Comparison of ENCODE assay signal across 29 mouse cellular contexts in genomic region chr9:69964370-69964769, GRCm38 (mm10). TPM values are rescaled to one million over a fixed set of nuclear protein-coding genes. Genes with fewer than 3 reads are reported as not detected.
A peak's percentile ranks its signal among the peaks of the same experiment; 100 is the strongest.
DNase-seq lines count a peak whose midpoint lies in the region; ATAC-seq and TF ChIP-seq lines count a peak whose summit lies in the region.
"Had no signal": no experiment of that assay in that cellular context is flagged by ENCODE, and none has a peak within 500 bp of the region (broad histone marks: within the 10 kb centered on the region; RNA-seq: fewer than 3 reads in every experiment).

No protein-coding gene starts in this region.

- no peaks in the 10 kb centered on the region for H3K36me3 ChIP-seq in heart, embryonic 14.5 days (ENCODE audit: control insufficient read depth, insufficient read depth, low read length)
- H3K36me3 ChIP-seq in heart, embryonic 11.5 days (ENCODE audit: control insufficient read depth, insufficient read depth, low read length) = no peaks in the 10 kb centered on the region
- no peaks in the 10 kb centered on the region for H3K36me3 ChIP-seq in heart, postnatal 0 days (replicated peaks; ENCODE audit: control insufficient read depth, insufficient read depth, low read length)
- H3K36me3 ChIP-seq: hindbrain, embryonic 13.5 days; limb, embryonic 10.5 days; limb, embryonic 15.5 days; liver, embryonic 13.5 days; midbrain, embryonic 13.5 days; neural tube, embryonic 13.5 days had no signal

- no peaks in the 10 kb centered on the region for H3K27me3 ChIP-seq in heart, embryonic 14.5 days (ENCODE audit: control insufficient read depth, insufficient read depth, low read length)
- no peaks in the 10 kb centered on the region for H3K27me3 ChIP-seq in heart, embryonic 11.5 days (ENCODE audit: control insufficient read depth, insufficient read depth, low read length)
- no peaks in the 10 kb centered on the region for H3K27me3 ChIP-seq in heart, postnatal 0 days (ENCODE audit: control insufficient read depth, insufficient read depth, low read length)
- H3K27me3 ChIP-seq: hindbrain, embryonic 13.5 days; limb, embryonic 15.5 days; liver, embryonic 13.5 days; midbrain, embryonic 13.5 days; neural tube, embryonic 13.5 days had no signal

- no peak overlapping the region for H3K4me2 ChIP-seq in heart, embryonic 14.5 days (ENCODE audit: low read length)
- no peak overlapping the region for H3K4me2 ChIP-seq in heart, embryonic 11.5 days
- no peak overlapping the region for H3K4me2 ChIP-seq in heart, postnatal 0 days (ENCODE audit: low read depth, low read length)
- H3K4me2 ChIP-seq: hindbrain, embryonic 13.5 days; limb, embryonic 15.5 days; liver, embryonic 13.5 days; midbrain, embryonic 13.5 days; neural tube, embryonic 13.5 days had no signal

- WGBS in heart, embryonic 14.5 days = 28% methylated on average over 3 of the region's 3 CpGs
- WGBS in heart, embryonic 11.5 days (ENCODE audit: insufficient replicate concordance) = 55% methylated on average over 3 of the region's 3 CpGs
- 31% methylated on average over 3 of the region's 3 CpGs for WGBS in heart, postnatal 0 days

- H3K4me1 ChIP-seq in heart, embryonic 14.5 days (ENCODE audit: control insufficient read depth in 2 of 2, insufficient read depth in 2 of 2, low read length in 2 of 2) = peaks cover 5% of the 10 kb centered on the region in 2 experiments; a peak in 3 of 4 replicates
- H3K4me1 ChIP-seq in heart, embryonic 11.5 days (ENCODE audit: control insufficient read depth, insufficient read depth, low read length) = no peaks in the 10 kb centered on the region
- peaks cover 20% of the 10 kb centered on the region for H3K4me1 ChIP-seq in heart, postnatal 0 days (ENCODE audit: control insufficient read depth, insufficient read depth)
- H3K4me1 ChIP-seq: hindbrain, embryonic 13.5 days; limb, embryonic 10.5 days; limb, embryonic 15.5 days; liver, embryonic 13.5 days; midbrain, embryonic 13.5 days; neural tube, embryonic 13.5 days had no signal

- TF ChIP-seq CTCF in heart, postnatal 0 days (IDR thresholded peaks at IDR 0.05; ENCODE audit: low read depth) = no peak

- intact Hi-C loops in heart, postnatal 25 days (cut with DNase I) = no loop called here

- no peak for TF ChIP-seq EP300 in heart, postnatal 0 days (IDR thresholded peaks at IDR 0.05; ENCODE audit: low read depth)

- ATAC-seq in heart, embryonic 14.5 days (ENCODE audit: insufficient number of reproducible peaks, insufficient read depth, low FRiP score, low read depth) = no peak
- ATAC-seq in heart, embryonic 11.5 days (replicated peaks; ENCODE audit: insufficient number of reproducible peaks, low FRiP score, low TSS enrichment) = no peak
- no peak for ATAC-seq in heart, postnatal 0 days (ENCODE audit: insufficient read depth, low read depth)
- ATAC-seq: CD4-positive, CD25-positive, alpha-beta regulatory T cell, adult 4 months; forebrain, embryonic 14.5 days; intestine, embryonic 16.5 days; lung, postnatal 0 days; midbrain, embryonic 13.5 days had no signal

- no peaks in the 10 kb centered on the region for H3K9me3 ChIP-seq in heart, embryonic 14.5 days (ENCODE audit: control insufficient read depth, low read length)
- H3K9me3 ChIP-seq in heart, embryonic 11.5 days (replicated peaks; ENCODE audit: control insufficient read depth, low read length) = no peaks in the 10 kb centered on the region
- no peaks in the 10 kb centered on the region for H3K9me3 ChIP-seq in heart, postnatal 0 days (replicated peaks; ENCODE audit: control insufficient read depth, low read length)
- H3K9me3 ChIP-seq: hindbrain, embryonic 13.5 days; limb, embryonic 10.5 days; limb, embryonic 15.5 days; midbrain, embryonic 13.5 days had no signal

- H3K9ac ChIP-seq in heart, embryonic 14.5 days (ENCODE audit: low read length) = no peak overlapping the region
- no peak overlapping the region for H3K9ac ChIP-seq in heart, embryonic 11.5 days (ENCODE audit: low read depth, low read length)
- no peak overlapping the region for H3K9ac ChIP-seq in heart, postnatal 0 days (replicated peaks; ENCODE audit: low read depth, low read length)
- H3K9ac ChIP-seq: hindbrain, embryonic 13.5 days; limb, embryonic 15.5 days; liver, embryonic 13.5 days; midbrain, embryonic 13.5 days; neural tube, embryonic 13.5 days had no signal

- no peak overlapping the region for H3K4me3 ChIP-seq in heart, embryonic 14.5 days (ENCODE audit: control insufficient read depth in 1 of 2, insufficient read depth in 1 of 2, low read depth in 1 of 2, low read length in 2 of 2)
- H3K4me3 ChIP-seq in heart, embryonic 11.5 days (ENCODE audit: low read depth, low read length) = no peak overlapping the region
- H3K4me3 ChIP-seq in heart, postnatal 0 days (ENCODE audit: low read depth, low read length) = no peak overlapping the region
- H3K4me3 ChIP-seq: hindbrain, embryonic 13.5 days; limb, embryonic 10.5 days; limb, embryonic 15.5 days; liver, embryonic 13.5 days; midbrain, embryonic 13.5 days; neural tube, embryonic 13.5 days had no signal

- H3K27ac ChIP-seq in heart, embryonic 14.5 days (replicated peaks in 1 of 2; ENCODE audit: control insufficient read depth in 1 of 2, insufficient read depth in 1 of 2, low read depth in 2 of 2, low read length in 2 of 2) = peak overlapping the region; percentile 25 to 37; a peak in 2 of 4 replicates
- no peak overlapping the region for H3K27ac ChIP-seq in heart, embryonic 11.5 days (ENCODE audit: low read depth, low read length)
- H3K27ac ChIP-seq in heart, postnatal 0 days (ENCODE audit: low read depth) = 0 out of 2 replicates have a peak overlapping the region, but pooled peaks have one; percentile 25
- H3K27ac ChIP-seq: hindbrain, embryonic 13.5 days; kidney, postnatal 0 days; limb, embryonic 10.5 days; limb, embryonic 15.5 days; liver, embryonic 13.5 days; midbrain, embryonic 13.5 days; neural tube, embryonic 13.5 days; stomach, postnatal 0 days had no signal

- DNase-seq in heart, adult 18-20 months = peak; percentile 20
- no peak for DNase-seq in heart, postnatal 25 days (ENCODE audit: low spot score)
- peak; percentile 21 for DNase-seq in heart, postnatal 0 days (ENCODE audit: low spot score)
- no peak for DNase-seq in adrenal gland, adult (ENCODE audit: inconsistent age in 2 of 2, low spot score in 1 of 2)
- no peak for DNase-seq in adrenal gland, postnatal 10 days
- DNase-seq: adrenal gland, adult 2 months; cerebellum, adult 8-10 months; cerebellum, postnatal 36 days; gastrocnemius, postnatal 10 days; kidney, adult 8-10 months; kidney, postnatal 4 days; liver, embryonic 13.5 days; lung, adult 18-20 months; lung, postnatal 4 days; right cerebral cortex, postnatal 4 days; thymus, postnatal 4 days had no signal

RNA-seq across cellular contexts. Expression of gene Bnip2, which starts 24.9 kb away (rescaled TPM):
- 100 to 1,000 TPM; 101 to 103 TPM for total RNA-seq in heart, adult 18-20 months (2021)
- 100 to 1,000 TPM in 1 of 2 experiments, 10 to 100 TPM in 1; 97.7 to 108 TPM for total RNA-seq in heart, postnatal 25 days (2021)
- polyA plus RNA-seq in heart, embryonic 14.5 days (2014; fragmentation: Nextera tagmentation; extraction: Ambion mirVana) = 125 and 126 TPM in 2 replicates
- polyA plus RNA-seq in heart, embryonic 11.5 days (2014; fragmentation: Nextera tagmentation; extraction: Ambion mirVana) = 124 and 133 TPM in 2 replicates
- 74.2 and 87.2 TPM in 2 replicates for total RNA-seq in heart, postnatal 0 days (2014; rRNA removed; ENCODE audit: low replicate concordance)
- polyA plus RNA-seq in heart, postnatal 0 days (2015; fragmentation: Nextera tagmentation; extraction: Ambion mirVana) = 104 and 107 TPM in 2 replicates
- 100 to 1,000 TPM in 1 of 2 experiments, 10 to 100 TPM in 1; 96.8 to 108 TPM for total RNA-seq in adrenal gland, postnatal 10 days (2021)

RNA-seq across cellular contexts. Expression of gene Gtf2a2, which starts 48.0 kb away (rescaled TPM):
- total RNA-seq in heart, adult 18-20 months (2021) = 10 to 100 TPM; 50.2 to 56.3 TPM
- total RNA-seq in heart, postnatal 25 days (2021) = 10 to 100 TPM; 51.3 to 58.7 TPM
- 184 and 187 TPM in 2 replicates for polyA plus RNA-seq in heart, embryonic 14.5 days (2014; fragmentation: Nextera tagmentation; extraction: Ambion mirVana)
- 160 and 172 TPM in 2 replicates for polyA plus RNA-seq in heart, embryonic 11.5 days (2014; fragmentation: Nextera tagmentation; extraction: Ambion mirVana)
- 103 and 105 TPM in 2 replicates for total RNA-seq in heart, postnatal 0 days (2014; rRNA removed; ENCODE audit: low replicate concordance)
- 195 and 203 TPM in 2 replicates for polyA plus RNA-seq in heart, postnatal 0 days (2015; fragmentation: Nextera tagmentation; extraction: Ambion mirVana)
- total RNA-seq in adrenal gland, postnatal 10 days (2021) = 10 to 100 TPM; 75.6 to 78.4 TPM

Comparison
In these comparisons a context has a peak if more than half of its experiments do, and no peak if none do; other contexts are left out.
1. DNase-seq: peak in heart, adult 18-20 months (2 of 2) and heart, postnatal 0 days (single experiment); none in heart, postnatal 25 days (single experiment), adrenal gland, adult (0 of 2) and adrenal gland, postnatal 10 days (single experiment).